Mouse (Mus musculus) hindbrain, embryonic 13.5 days (tissue): ENCODE measurements around the gene Phactr2. TPM values are rescaled to one million over a fixed set of nuclear protein-coding genes. Genes with fewer than 3 reads are reported as not detected.
A peak's percentile ranks its signal among the peaks of the same experiment; 100 is the strongest.

Source experiments
- ATAC-seq: fragments of 200-750 bp; cut with Nextera tagmentation; 2 replicates; pipeline ENCODE4 v1.8.0; 2017; ENCODE audit warnings: moderate TSS enrichment; ENCODE audit not compliant: low FRiP score
- H3K27ac ChIP-seq: fragments of 300-500 bp; sonication (generic); 2 replicates; pipeline ENCODE4 v1.5.1; 2015; ENCODE audit warnings: inconsistent platforms, mild to moderate bottlenecking, moderate library complexity
- H3K27me3 ChIP-seq: fragments of 300-500 bp; sonication (generic); 2 replicates; pipeline ENCODE4 v1.6.1; 2015; ENCODE audit warnings: mild to moderate bottlenecking, inconsistent platforms
- H3K36me3 ChIP-seq: fragments of 300-500 bp; sonication (generic); 2 replicates; pipeline ENCODE4 v1.6.1; 2015; ENCODE audit warnings: mild to moderate bottlenecking, inconsistent platforms
- H3K4me1 ChIP-seq: fragments of 300-500 bp; sonication (generic); replicated peaks from 2 replicates; pipeline ENCODE4 v1.6.1; 2015; ENCODE audit warnings: inconsistent platforms
- H3K4me2 ChIP-seq: fragments of 300-500 bp; sonication (generic); 2 replicates; pipeline ENCODE4 v1.6.1; 2015; ENCODE audit warnings: inconsistent platforms, mild to moderate bottlenecking, moderate library complexity
- H3K4me3 ChIP-seq: fragments of 300-500 bp; sonication (generic); 2 replicates; pipeline ENCODE4 v1.5.1; 2015; ENCODE audit warnings: mild to moderate bottlenecking, inconsistent platforms
- H3K9ac ChIP-seq: fragments of 300-500 bp; sonication (generic); 2 replicates; pipeline ENCODE4 v1.6.1; 2015; ENCODE audit warnings: mild to moderate bottlenecking, inconsistent platforms
- H3K9me3 ChIP-seq: fragments of 300-500 bp; sonication (generic); 2 replicates; pipeline ENCODE4 v1.6.1; 2016; ENCODE audit warnings: inconsistent platforms
- WGBS: fragments of 180-500 bp; shearing (Covaris S2); methylation state at CpG from one replicate; pipeline ENCODE4 v1.1.7; 2015; 5-methylcytosine and 5-hydroxymethylcytosine counted together
- polyA plus RNA-seq: library from polyadenylated mRNA; unstranded; fragments of >200 nt; fragmentation: Nextera tagmentation; extraction: Ambion mirVana; gene quantifications from 2 replicates; pipeline ENCODE4 v1.2.1, GENCODE M21; 2015

Gene Phactr2
- polyA plus RNA-seq, 1 experiment from 2014 or later: 7.8 TPM

DNA sequence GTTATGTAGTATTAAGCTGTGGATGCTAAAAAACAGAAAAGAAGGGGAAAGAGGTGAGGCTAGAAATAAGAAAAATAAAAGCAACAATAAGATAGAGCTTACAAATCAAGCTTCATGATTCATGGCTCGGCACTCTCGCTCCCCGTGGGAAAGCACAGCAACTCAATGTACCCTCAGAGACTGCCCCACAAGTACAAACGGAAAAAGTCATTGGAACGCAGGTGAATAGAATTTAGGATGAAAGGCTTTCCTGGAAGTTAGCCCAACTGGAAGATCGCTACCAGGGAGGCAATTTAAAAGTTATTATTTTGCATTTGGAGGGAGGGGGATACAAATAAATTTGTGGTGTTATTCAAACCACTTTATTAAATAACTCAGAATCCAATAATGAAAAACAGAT, 138.9 kb downstream of the Phactr2 start:
- peaks cover 10% of the 10 kb centered on the region for H3K4me1 ChIP-seq
- no peak overlapping the region for H3K27ac ChIP-seq
- H3K27me3 ChIP-seq: no peaks in the 10 kb centered on the region
- H3K36me3 ChIP-seq: no peaks in the 10 kb centered on the region
- WGBS: 52% methylated on average over 6 of the region's 6 CpGs
- no peaks in the 10 kb centered on the region for H3K9me3 ChIP-seq
- no peak overlapping the region for H3K9ac ChIP-seq
- H3K4me2 ChIP-seq: no peak overlapping the region
- no peak for ATAC-seq
- H3K4me3 ChIP-seq: no peak overlapping the region

DNA sequence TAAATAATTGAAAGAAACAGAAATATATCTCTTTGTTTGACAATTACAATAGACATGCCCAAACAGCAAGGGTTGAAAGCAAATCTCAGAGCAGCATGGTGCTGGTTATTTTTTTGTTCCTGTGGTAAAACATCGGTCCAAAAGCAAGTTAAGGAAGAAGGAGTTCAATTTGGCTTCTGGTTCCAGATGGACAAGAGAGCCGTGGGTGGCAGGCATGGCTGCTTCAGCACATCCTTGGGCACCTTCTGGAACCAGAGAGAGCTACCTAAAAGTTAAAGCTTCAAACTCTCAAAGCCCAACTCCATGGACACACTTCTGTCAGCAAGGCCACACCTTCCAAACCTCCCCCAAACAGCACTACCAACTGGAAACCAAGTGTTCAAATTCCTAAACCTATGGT, 140.4 kb downstream of the Phactr2 start:
- no peaks in the 10 kb centered on the region for H3K27me3 ChIP-seq
- no peak overlapping the region for H3K4me3 ChIP-seq
- WGBS: 81% methylated on average over 2 of the region's 2 CpGs
- H3K36me3 ChIP-seq: no peaks in the 10 kb centered on the region
- no peak for ATAC-seq
- H3K4me2 ChIP-seq: no peak overlapping the region
- no peak overlapping the region for H3K9ac ChIP-seq
- no peaks in the 10 kb centered on the region for H3K9me3 ChIP-seq
- peaks cover 10% of the 10 kb centered on the region for H3K4me1 ChIP-seq
- H3K27ac ChIP-seq: no peak overlapping the region

DNA sequence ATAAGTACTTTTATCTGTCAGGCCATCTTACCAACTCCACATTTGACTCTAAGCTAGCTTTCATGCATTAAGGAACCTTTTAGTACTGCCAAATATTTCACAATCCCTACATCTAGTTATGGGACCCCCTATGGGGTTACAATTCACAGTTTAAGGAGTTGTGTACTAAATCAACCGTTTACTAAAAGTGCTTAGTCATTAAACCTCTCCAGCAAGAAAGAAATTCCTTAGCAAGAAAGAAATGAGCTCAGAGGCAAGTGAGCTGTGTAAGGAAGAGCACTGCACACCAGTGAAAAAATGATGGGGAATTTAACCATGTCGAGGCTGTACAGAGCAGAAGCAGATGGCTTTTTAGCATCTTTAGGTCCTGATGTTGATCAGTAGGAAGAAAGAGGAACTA, 141.2 kb downstream of the Phactr2 start:
- Histone ChIP-seq H3K4me3 (no peak overlapping the region), H3K27me3 (no peaks in the 10 kb centered on the region), H3K9ac (no peak overlapping the region), H3K9me3 (no peaks in the 10 kb centered on the region), H3K27ac (no peak overlapping the region), H3K4me1 (peaks cover 10% of the 10 kb centered on the region), H3K4me2 (no peak overlapping the region), H3K36me3 (no peaks in the 10 kb centered on the region)
- 61% methylated on average over 2 of the region's 2 CpGs for WGBS
- ATAC-seq: no peak

DNA sequence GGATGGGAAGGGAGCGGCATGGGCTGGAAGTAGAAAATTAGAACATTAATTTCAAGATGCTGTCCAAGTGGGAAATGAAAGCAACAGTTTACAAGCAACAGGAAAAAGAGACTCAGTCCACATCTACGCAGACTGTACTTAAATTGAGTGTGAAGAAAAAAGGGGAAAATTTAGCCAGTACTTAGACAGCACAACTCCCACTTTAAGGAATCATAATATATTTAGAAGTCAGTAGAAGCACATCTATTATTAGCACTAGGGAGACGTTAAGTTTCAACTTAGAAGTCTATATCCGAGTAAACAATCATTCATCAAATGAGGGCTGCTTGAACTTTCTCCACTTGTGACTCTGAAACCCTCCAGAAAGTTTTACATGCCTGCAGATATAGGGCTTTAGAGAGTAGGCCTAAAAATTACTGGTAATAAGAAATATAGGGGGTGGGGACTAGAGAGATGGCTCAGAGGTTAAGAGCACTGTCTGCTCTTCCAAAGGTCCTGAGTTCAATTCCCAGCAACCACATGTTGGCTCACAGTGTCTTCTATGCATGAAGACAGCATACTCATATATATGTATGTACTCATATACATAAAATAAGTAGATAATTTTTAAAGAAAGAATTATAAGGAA, 142.7 kb downstream of the Phactr2 start:
- ATAC-seq: no peak
- Histone ChIP-seq H3K4me2 (no peak overlapping the region), H3K27me3 (no peaks in the 10 kb centered on the region), H3K36me3 (no peaks in the 10 kb centered on the region), H3K27ac (no peak overlapping the region), H3K4me1 (no peaks in the 10 kb centered on the region), H3K9ac (no peak overlapping the region), H3K9me3 (no peaks in the 10 kb centered on the region), H3K4me3 (no peak overlapping the region)
- WGBS: 87% methylated on average over 4 of the region's 4 CpGs

DNA sequence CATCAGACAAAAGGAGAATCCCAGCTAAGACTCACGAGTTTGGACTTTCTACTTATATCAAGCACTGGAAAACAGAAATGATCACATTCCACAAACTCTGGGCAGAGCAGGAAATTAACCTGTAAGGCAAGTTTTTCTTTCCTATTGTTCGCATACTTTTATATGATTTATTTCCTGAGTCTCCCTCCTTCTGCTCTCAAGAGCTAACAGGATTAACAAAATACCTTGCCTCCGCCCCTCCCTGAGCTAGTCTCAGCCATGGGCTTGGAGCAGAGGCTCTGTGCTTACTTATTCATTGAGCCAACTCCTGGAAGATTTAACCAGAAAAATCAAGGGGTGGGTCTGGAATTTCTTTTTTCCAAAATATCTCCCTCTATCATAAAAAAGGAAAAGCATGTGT, 145.6 kb downstream of the Phactr2 start:
- no peak for ATAC-seq
- H3K4me1 ChIP-seq: peaks cover 2% of the 10 kb centered on the region

DNA sequence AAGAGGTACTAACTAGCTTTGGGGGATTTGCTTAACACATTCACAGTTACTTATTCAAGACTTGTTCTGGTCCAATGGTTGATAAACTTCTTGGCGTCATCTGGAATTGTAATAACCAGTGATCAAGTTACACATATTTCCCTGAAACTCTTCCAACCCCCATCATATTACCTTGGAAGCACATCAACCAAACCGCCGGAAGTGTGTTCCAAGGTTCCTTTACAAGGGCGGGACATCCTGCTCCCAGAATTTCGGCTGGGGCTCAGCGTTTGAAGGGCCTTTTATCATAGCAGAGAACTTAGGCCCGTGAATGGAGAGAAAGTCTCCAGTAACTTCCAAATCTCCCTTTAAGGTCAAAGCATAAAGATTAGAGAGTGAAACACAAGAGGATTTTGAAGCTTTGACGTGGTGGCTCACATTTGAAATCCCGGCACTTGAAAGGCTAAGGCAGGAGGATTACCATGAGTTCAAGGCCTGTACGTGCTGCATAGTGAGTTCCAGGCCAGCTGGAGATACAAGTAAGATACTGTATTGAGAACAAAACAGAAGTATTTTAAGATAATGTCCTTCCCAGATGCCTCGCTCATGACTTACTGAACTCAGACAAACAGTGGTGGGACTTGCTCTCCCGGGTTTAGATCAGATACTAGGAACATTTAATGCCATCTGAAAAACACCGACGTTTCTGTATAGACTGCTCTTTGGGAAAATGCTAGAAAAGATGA, 147.9 kb downstream of the Phactr2 start:
- Histone ChIP-seq H3K4me2 (no peak overlapping the region), H3K36me3 (no peaks in the 10 kb centered on the region), H3K27ac (no peak overlapping the region; the same call in 1 of the 2 replicates), H3K4me3 (no peak overlapping the region), H3K9me3 (no peaks in the 10 kb centered on the region), H3K27me3 (no peaks in the 10 kb centered on the region), H3K9ac (no peak overlapping the region), H3K4me1 (peaks cover 10% of the 10 kb centered on the region)
- ATAC-seq: no peak
- 90% methylated on average over 14 of the region's 14 CpGs for WGBS

More for the DNA sequence above, 145.6 kb downstream of the Phactr2 start:
- Histone ChIP-seq H3K36me3 (no peaks in the 10 kb centered on the region), H3K9ac (no peak overlapping the region), H3K27ac (no peak overlapping the region), H3K4me3 (no peak overlapping the region), H3K9me3 (no peaks in the 10 kb centered on the region), H3K4me2 (no peak overlapping the region), H3K27me3 (no peaks in the 10 kb centered on the region)
- 81% methylated on average over 3 of the region's 3 CpGs for WGBS

DNA sequence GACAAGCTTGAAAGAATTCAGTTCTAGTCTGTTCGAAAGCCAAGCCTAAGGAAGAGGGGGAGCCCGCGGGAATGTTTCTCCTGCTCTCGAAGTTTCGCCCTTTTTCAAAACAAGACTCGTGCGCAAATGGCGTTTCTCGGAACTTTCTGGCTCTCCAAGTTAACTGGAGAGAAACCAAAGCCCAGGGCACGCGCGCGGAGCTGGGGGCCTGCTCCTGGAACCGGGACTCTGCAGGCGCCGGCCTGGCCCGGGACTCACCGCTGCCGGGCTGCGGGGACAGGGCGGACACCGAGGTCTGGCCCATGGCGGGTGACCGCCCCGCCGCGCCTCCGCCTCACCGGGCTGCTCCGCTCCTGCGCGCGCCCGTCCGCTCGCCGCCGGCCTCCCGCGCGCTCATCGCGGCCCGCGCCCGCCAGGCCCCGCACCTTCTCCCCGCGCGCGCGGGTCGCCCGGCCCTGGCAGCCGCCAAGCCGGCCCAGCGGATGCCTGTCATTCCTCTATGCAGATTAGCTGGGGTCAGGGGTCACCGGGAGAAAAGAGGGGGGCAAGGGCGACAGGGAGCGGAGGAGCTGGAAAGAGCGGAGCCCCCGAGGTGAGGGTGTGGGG, 150.3 kb downstream of the Phactr2 start:
- Histone ChIP-seq H3K9me3 (no peaks in the 10 kb centered on the region), H3K27me3 (no peaks in the 10 kb centered on the region), H3K4me3 (peak overlapping the region; percentile 65), H3K4me1 (peaks cover 10% of the 10 kb centered on the region), H3K4me2 (peak overlapping the region; percentile 85), H3K27ac (peak overlapping the region; percentile 67), H3K9ac (peak overlapping the region; percentile 78), H3K36me3 (no peaks in the 10 kb centered on the region)
- 1% methylated on average over 54 of the region's 62 CpGs for WGBS
- peak; percentile 88 for ATAC-seq

DNA sequence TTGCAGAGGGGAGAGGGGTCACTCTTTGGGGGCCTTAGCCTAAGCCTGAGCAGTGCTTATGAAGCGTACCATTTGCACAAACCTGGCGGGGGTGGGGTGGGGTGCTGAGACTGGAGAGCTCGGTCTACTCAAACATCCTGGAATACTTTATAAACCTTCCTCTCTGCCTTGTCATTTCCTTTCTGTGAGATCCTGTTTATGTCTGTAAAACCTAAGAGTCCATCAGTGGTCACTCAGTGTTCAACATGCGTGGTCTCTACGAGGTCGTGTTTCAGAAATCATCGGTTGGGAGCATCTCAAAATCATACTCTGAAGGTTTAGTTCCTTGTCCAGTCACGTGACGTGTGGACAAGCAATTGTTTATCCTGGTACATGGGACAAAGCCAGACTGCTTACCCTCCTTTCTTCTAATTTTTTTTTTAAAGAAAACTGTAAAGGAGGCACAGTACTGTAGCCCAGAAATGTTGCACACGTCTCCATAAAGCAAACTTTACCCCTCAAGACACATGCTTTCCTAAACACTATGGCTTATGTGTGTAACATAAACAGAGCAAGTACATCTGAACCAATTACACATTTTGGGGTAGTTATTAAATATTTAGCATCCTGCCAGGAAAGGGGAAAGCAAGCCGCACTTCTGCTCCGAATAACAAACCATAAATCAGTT, 150.9 kb downstream of the Phactr2 start:
- peak overlapping the region; percentile 65 for H3K4me3 ChIP-seq
- no peaks in the 10 kb centered on the region for H3K27me3 ChIP-seq
- peak overlapping the region; percentile 67 for H3K27ac ChIP-seq
- H3K9ac ChIP-seq: peak overlapping the region; percentile 78
- peaks cover 10% of the 10 kb centered on the region for H3K4me1 ChIP-seq
- WGBS: 26% methylated on average over 12 of the region's 12 CpGs
- H3K36me3 ChIP-seq: no peaks in the 10 kb centered on the region
- H3K4me2 ChIP-seq: peak overlapping the region; percentile 85
- peak; percentile 48 for ATAC-seq
- no peaks in the 10 kb centered on the region for H3K9me3 ChIP-seq

DNA sequence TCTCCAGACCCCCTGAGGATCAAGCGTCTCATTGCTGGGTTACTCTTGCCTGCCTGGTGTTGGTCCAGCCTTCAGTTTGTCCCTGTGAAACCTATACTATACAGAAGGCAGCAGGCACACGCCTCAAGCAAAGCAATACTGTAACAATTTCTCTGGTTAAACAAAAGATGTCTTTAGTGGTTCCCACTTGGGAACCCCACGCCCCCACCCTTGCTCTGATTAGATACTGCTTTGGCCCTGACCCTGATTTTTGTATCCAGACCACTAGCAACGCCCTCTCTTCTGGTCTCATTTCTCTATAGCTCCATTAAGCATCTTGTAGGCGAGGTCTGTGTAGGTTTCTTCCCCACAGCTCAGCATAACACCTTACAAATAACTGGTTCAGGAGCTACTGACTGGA, 159.2 kb downstream of the Phactr2 start:
- no peak overlapping the region for H3K4me3 ChIP-seq

DNA sequence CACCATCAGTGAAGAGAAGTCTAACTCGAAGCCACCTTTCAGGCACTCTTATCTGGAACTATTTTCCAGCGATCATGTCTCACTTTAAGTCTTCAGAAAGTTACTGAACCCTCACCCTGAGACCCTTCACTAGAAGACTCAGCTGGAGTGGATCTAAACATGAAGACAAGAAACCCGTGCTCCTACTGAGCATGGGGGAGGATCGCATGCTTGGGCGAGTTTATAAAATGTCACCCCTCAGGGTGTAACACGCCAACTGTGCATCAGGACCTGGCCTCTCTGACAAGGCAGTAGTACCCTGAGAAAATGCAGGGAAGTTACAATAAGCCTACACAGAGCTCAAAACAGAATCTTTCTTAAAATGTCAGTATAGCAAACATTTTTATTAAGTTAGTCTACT, 161.6 kb downstream of the Phactr2 start:
- no peak overlapping the region for H3K9ac ChIP-seq
- H3K9me3 ChIP-seq: no peaks in the 10 kb centered on the region
- peaks cover 5% of the 10 kb centered on the region; the same call in 1 of the 2 replicates for H3K4me1 ChIP-seq
- ATAC-seq: no peak
- WGBS: 48% methylated on average over 6 of the region's 6 CpGs
- H3K4me3 ChIP-seq: no peak overlapping the region
- H3K27ac ChIP-seq: no peak overlapping the region
- no peak overlapping the region for H3K4me2 ChIP-seq
- H3K27me3 ChIP-seq: no peaks in the 10 kb centered on the region
- no peaks in the 10 kb centered on the region for H3K36me3 ChIP-seq

More for the DNA sequence above, 159.2 kb downstream of the Phactr2 start:
- no peaks in the 10 kb centered on the region for H3K36me3 ChIP-seq
- no peaks in the 10 kb centered on the region for H3K9me3 ChIP-seq
- WGBS: 79% methylated on average over 5 of the region's 5 CpGs
- H3K4me2 ChIP-seq: no peak overlapping the region
- peaks cover 5% of the 10 kb centered on the region; the same call in 1 of the 2 replicates for H3K4me1 ChIP-seq
- no peak overlapping the region for H3K9ac ChIP-seq
- ATAC-seq: no peak
- no peaks in the 10 kb centered on the region for H3K27me3 ChIP-seq
- H3K27ac ChIP-seq: no peak overlapping the region

DNA sequence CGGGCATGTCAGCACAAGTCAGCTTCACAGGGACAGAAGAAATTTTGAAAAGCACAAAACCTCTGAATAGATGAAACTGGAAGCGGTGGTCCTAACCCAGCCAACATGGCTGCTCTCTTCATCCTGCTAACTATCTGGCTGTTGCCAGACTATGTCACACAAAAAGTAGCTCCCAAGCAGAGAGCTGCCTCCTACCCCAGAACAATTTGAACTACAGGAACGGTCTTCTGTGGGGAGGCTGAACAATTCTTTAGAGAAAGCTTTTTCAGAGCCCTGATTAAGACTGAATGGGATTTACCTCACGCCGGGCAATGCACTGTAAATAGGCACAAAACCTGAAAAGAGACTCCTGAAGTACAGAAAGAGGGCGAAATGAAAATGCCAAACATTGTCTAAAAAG, 162.6 kb downstream of the Phactr2 start:
- Histone ChIP-seq H3K4me1 (peaks cover 5% of the 10 kb centered on the region; the same call in 1 of the 2 replicates), H3K9ac (no peak overlapping the region), H3K27ac (0 out of 2 replicates have a peak overlapping the region, but pooled peaks have one; percentile 40)

DNA sequence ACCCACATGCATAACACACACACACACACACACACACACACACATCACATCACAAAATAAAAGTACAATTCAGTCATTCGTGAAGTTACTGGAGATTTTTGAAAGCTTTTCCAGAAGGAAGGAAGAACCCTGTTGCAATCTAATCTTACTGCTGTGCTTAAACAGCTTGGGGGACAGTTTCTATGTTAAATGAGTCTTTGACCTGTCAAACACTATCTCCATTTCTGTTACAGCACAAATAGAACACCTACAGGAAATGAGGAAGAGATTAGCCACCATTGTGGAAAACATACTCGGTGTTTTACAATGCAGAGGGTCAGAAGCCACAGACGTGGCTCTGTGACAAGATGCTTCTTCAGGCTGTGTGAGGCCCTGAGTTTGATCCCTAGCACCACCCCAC, 164.1 kb downstream of the Phactr2 start:
- no peak for ATAC-seq
- WGBS: 73% methylated on average over 3 of the region's 3 CpGs

More for the DNA sequence above, 162.6 kb downstream of the Phactr2 start:
- Histone ChIP-seq H3K9me3 (no peaks in the 10 kb centered on the region), H3K4me3 (no peak overlapping the region), H3K27me3 (no peaks in the 10 kb centered on the region), H3K36me3 (no peaks in the 10 kb centered on the region), H3K4me2 (no peak overlapping the region)
- 53% methylated on average over 6 of the region's 6 CpGs for WGBS
- ATAC-seq: no peak

More for the DNA sequence above, 164.1 kb downstream of the Phactr2 start:
- no peak overlapping the region for H3K27ac ChIP-seq
- H3K4me3 ChIP-seq: no peak overlapping the region
- no peaks in the 10 kb centered on the region for H3K36me3 ChIP-seq
- no peak overlapping the region for H3K4me2 ChIP-seq
- no peak overlapping the region for H3K9ac ChIP-seq
- H3K4me1 ChIP-seq: peaks cover 5% of the 10 kb centered on the region; the same call in 1 of the 2 replicates
- no peaks in the 10 kb centered on the region for H3K27me3 ChIP-seq
- H3K9me3 ChIP-seq: no peaks in the 10 kb centered on the region
